ENCODE assay signal across 13 mouse cellular contexts in the genomic region with DNA sequence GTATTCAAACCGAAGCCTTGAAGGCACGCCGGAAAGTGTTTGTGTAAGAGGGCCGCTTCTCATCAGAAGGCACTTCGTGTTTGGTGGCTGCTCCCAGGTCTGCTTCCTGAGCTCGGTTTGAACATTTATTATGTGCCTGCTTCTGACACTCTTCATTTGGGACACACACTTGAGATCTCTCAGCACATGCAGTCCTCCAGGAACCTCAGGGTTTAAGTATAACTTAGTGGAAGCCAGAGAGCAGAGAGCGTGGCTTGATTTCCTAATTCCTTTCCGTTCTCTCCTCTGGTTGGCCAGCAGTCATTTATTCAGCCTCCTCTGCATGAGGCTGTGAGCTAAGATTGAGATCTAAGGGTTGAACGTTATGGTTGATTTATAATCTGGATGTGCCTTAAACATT.
DNase-seq lines count a peak whose midpoint lies in the region; ATAC-seq and TF ChIP-seq lines count a peak whose summit lies in the region.
"Had no signal": no experiment of that assay in that cellular context is flagged by ENCODE, and none has a peak within 500 bp of the region (broad histone marks: within the 10 kb centered on the region; RNA-seq: fewer than 3 reads in every experiment).

No protein-coding gene starts in this region.

- intact Hi-C loops in left cerebral cortex, adult 2 months (cut with DNase I) = no loop called here
- intact Hi-C loops in heart, postnatal 14 days (cut with DNase I) = no loop called here

- H3K36me3 ChIP-seq in kidney, adult 2 months (ENCODE audit: control insufficient read depth, insufficient read depth, low read length) = no peaks in the 10 kb centered on the region
- no peaks in the 10 kb centered on the region for H3K36me3 ChIP-seq in neural tube, embryonic 11.5 days (ENCODE audit: control insufficient read depth, insufficient read depth, low read length)
- no peaks in the 10 kb centered on the region for H3K36me3 ChIP-seq in neural tube, embryonic 15.5 days
- H3K36me3 ChIP-seq: limb, embryonic 15.5 days had no signal

- no peak overlapping the region for H3K4me2 ChIP-seq in neural tube, embryonic 11.5 days (ENCODE audit: low read depth)
- no peak overlapping the region for H3K4me2 ChIP-seq in neural tube, embryonic 15.5 days

- no peak for ATAC-seq in neural tube, embryonic 11.5 days (ENCODE audit: insufficient read depth, low FRiP score, low TSS enrichment)
- ATAC-seq in neural tube, embryonic 15.5 days (ENCODE audit: low FRiP score) = no peak
- ATAC-seq: forebrain, embryonic 16.5 days had no signal

- H3K27me3 ChIP-seq in kidney, adult 2 months (replicated peaks; ENCODE audit: control insufficient read depth, insufficient read depth, low read length) = no peaks in the 10 kb centered on the region
- H3K27me3 ChIP-seq in neural tube, embryonic 11.5 days (ENCODE audit: control insufficient read depth, insufficient read depth, low read length) = no peaks in the 10 kb centered on the region
- H3K27me3 ChIP-seq in neural tube, embryonic 15.5 days (replicated peaks) = no peaks in the 10 kb centered on the region
- H3K27me3 ChIP-seq: limb, embryonic 15.5 days had no signal

- TF ChIP-seq CTCF in kidney, adult 2 months (conservative IDR thresholded peaks at IDR 0.05; ENCODE audit: insufficient read depth, insufficient read length, low read depth, low read length) = no peak
- TF ChIP-seq CTCF in left cerebral cortex, adult 2 months (IDR thresholded peaks at IDR 0.05) = no peak

- no peak overlapping the region for H3K4me3 ChIP-seq in kidney, adult 2 months (ENCODE audit: insufficient read depth, low read depth, low read length)
- H3K4me3 ChIP-seq in neural tube, embryonic 11.5 days (ENCODE audit: low read depth, low read length) = no peak overlapping the region
- H3K4me3 ChIP-seq in neural tube, embryonic 15.5 days (replicated peaks) = no peak overlapping the region
- H3K4me3 ChIP-seq in left cerebral cortex, adult 2 months = no peak overlapping the region
- H3K4me3 ChIP-seq: limb, embryonic 15.5 days had no signal

- 53% methylated on average over 9 of the region's 9 CpGs for WGBS in kidney, adult 2 months
- 67% methylated on average over 9 of the region's 9 CpGs for WGBS in neural tube, embryonic 11.5 days
- WGBS in neural tube, embryonic 15.5 days = 65% methylated on average over 9 of the region's 9 CpGs

- no peaks in the 10 kb centered on the region for H3K9me3 ChIP-seq in neural tube, embryonic 11.5 days (ENCODE audit: control insufficient read depth, low read length)
- H3K9me3 ChIP-seq in neural tube, embryonic 15.5 days (replicated peaks) = no peaks in the 10 kb centered on the region
- H3K9me3 ChIP-seq: limb, embryonic 15.5 days had no signal

- no peak overlapping the region for H3K27ac ChIP-seq in kidney, adult 2 months (ENCODE audit: insufficient read depth, low read depth, low read length)
- peak overlapping the region; percentile 42; the same call in 1 of the 2 replicates for H3K27ac ChIP-seq in neural tube, embryonic 11.5 days (ENCODE audit: low read depth, low read length)
- H3K27ac ChIP-seq in neural tube, embryonic 15.5 days (replicated peaks) = no peak overlapping the region
- no peak overlapping the region for H3K27ac ChIP-seq in left cerebral cortex, adult 2 months

- TF ChIP-seq POLR2A in kidney, adult 2 months (IDR thresholded peaks at IDR 0.05; ENCODE audit: low read depth, low read length) = no peak

- H3K4me1 ChIP-seq in kidney, adult 2 months (ENCODE audit: control insufficient read depth, insufficient read depth, low read length) = peaks cover 8% of the 10 kb centered on the region
- H3K4me1 ChIP-seq in neural tube, embryonic 11.5 days (ENCODE audit: control insufficient read depth, insufficient read depth, low read length) = peaks cover 10% of the 10 kb centered on the region
- H3K4me1 ChIP-seq in neural tube, embryonic 15.5 days = peaks cover 12% of the 10 kb centered on the region; the same call in 1 of the 2 replicates

- no peak overlapping the region for H3K9ac ChIP-seq in neural tube, embryonic 11.5 days (ENCODE audit: low read length)
- H3K9ac ChIP-seq in neural tube, embryonic 15.5 days (replicated peaks) = no peak overlapping the region
- H3K9ac ChIP-seq: limb, embryonic 15.5 days had no signal

- peak; percentile 41 for DNase-seq in kidney, adult 2 months
- no peak for DNase-seq in kidney, postnatal 10 days
- DNase-seq in neural tube, embryonic 11.5 days (ENCODE audit: low spot score) = no peak
- DNase-seq in kidney, postnatal 36 days = peak; percentile 11 to 49
- DNase-seq in left cerebral cortex, adult 2 months (ENCODE audit: extremely low spot score in 1 of 2, low spot score in 2 of 2) = no peak
- no peak for DNase-seq in heart, postnatal 14 days
- DNase-seq: adrenal gland, postnatal 14 days; cerebellum, adult 2 months; heart, adult 18-20 months; right cerebral cortex, postnatal 14 days had no signal

Comparison
In these comparisons a context has a peak if more than half of its experiments do, and no peak if none do; other contexts are left out.
1. DNase-seq: peak in kidney, adult 2 months (single experiment) and kidney, postnatal 36 days (2 of 2); none in kidney, postnatal 10 days (single experiment), neural tube, embryonic 11.5 days (single experiment), left cerebral cortex, adult 2 months (0 of 2) and heart, postnatal 14 days (0 of 2).